Mouse (Mus musculus) hindbrain, embryonic 16.5 days (tissue): ENCODE measurements around the gene Gm10644. TPM values are rescaled to one million over a fixed set of nuclear protein-coding genes. Genes with fewer than 3 reads are reported as not detected.

Experiments
- ATAC-seq: fragments of 200-750 bp; cut with Nextera tagmentation; 2 replicates; pipeline ENCODE4 v1.8.0; 2017; ENCODE audit warnings: moderate TSS enrichment, moderate library complexity
- H3K27ac ChIP-seq: fragments of 300-500 bp; sonication (generic); 2 replicates; pipeline ENCODE4 v1.5.1; 2014; ENCODE audit warnings: low read depth, mild to moderate bottlenecking, control low read depth, low read length, moderate library complexity
- H3K27me3 ChIP-seq: fragments of 300-500 bp; sonication (generic); replicated peaks from 2 replicates; pipeline ENCODE4 v1.6.1; 2014; ENCODE audit warnings: low read length; ENCODE audit not compliant: control insufficient read depth, insufficient read depth
- H3K36me3 ChIP-seq: fragments of 300-500 bp; sonication (generic); 2 replicates; pipeline ENCODE4 v1.6.1; 2014; ENCODE audit warnings: mild to moderate bottlenecking, low read length, moderate library complexity, mixed read lengths; ENCODE audit not compliant: control insufficient read depth, insufficient read depth
- H3K4me1 ChIP-seq: fragments of 300-500 bp; sonication (generic); 2 replicates; pipeline ENCODE4 v1.6.1; 2014; ENCODE audit warnings: low read depth, low read length; ENCODE audit not compliant: control insufficient read depth, insufficient read depth
- H3K4me2 ChIP-seq: fragments of 300-500 bp; sonication (generic); 2 replicates; pipeline ENCODE4 v1.6.1; 2014; ENCODE audit warnings: mild to moderate bottlenecking, low read length, control low read depth, moderate library complexity
- H3K4me3 ChIP-seq: fragments of 300-500 bp; sonication (generic); 2 replicates; pipeline ENCODE4 v1.5.1; 2014; ENCODE audit warnings: mild to moderate bottlenecking, low read length, control low read depth, moderate library complexity
- H3K9ac ChIP-seq: fragments of 300-500 bp; sonication (generic); 2 replicates; pipeline ENCODE4 v1.6.1; 2014; ENCODE audit warnings: low read depth, mild to moderate bottlenecking, control low read depth, low read length, moderate library complexity
- H3K9me3 ChIP-seq: fragments of 300-500 bp; sonication (generic); 2 replicates; pipeline ENCODE4 v1.6.1; 2014; ENCODE audit warnings: mild to moderate bottlenecking, low read length, moderate library complexity; ENCODE audit not compliant: control insufficient read depth
- WGBS: fragments of 180-500 bp; shearing (Covaris S2); extraction: QIAGEN DNeasy Blood & Tissue Kit; methylation state at CpG from one replicate; pipeline ENCODE4 v1.1.7; 2014; 5-methylcytosine and 5-hydroxymethylcytosine counted together
- polyA plus RNA-seq: library from polyadenylated mRNA; unstranded; fragments of >200 nt; fragmentation: Nextera tagmentation; extraction: Ambion mirVana; gene quantifications from 2 replicates; pipeline ENCODE4 v1.2.1, GENCODE M21; 2015

Gm10644 gene
- polyA plus RNA-seq, 1 experiment from 2014 or later: 0.98 TPM

DNA sequence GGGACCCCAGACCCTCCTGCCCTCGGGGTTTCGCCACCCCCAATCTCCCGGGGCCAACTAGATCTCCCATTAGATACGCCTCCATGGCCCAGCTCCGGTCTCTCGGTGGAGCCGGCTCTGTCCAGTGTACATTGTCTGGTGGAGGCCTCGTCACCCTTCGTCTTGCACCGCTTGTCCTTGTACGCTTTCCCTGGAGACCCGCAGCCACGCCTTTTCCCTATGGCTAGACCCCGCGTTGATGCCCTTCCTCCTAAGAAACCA, 883 bp upstream of the Gm10644 start:
- Histone ChIP-seq H3K4me1 (peaks cover 6% of the 10 kb centered on the region), H3K27me3 (no peaks in the 10 kb centered on the region), H3K4me2 (peak overlapping the region; percentile 79), H3K9me3 (no peaks in the 10 kb centered on the region), H3K4me3 (peak overlapping the region; percentile 57), H3K36me3 (no peaks in the 10 kb centered on the region), H3K27ac (no peak overlapping the region), H3K9ac (peak overlapping the region; percentile 37)
- WGBS: 1% methylated on average over 15 of the region's 15 CpGs
- no peak for ATAC-seq

DNA sequence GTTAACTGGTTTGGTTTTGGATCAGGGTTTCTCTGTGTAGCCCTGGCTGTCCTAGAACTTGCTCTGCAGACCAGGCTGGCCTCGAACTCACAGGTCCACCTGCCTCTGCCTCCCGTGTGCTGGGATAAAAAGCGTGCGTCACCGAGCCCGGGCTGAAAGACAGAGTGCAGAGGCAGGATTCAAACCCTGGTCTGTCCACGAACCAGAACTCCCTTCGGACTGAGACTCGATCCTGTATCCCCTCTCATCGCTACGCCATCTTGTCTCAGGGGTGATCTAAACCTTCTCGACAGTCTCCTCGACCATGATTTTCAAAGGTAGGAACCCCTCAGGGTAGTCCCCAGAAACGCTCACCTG, 278 bp downstream of the Gm10644 start:
- 3% methylated on average over 14 of the region's 14 CpGs for WGBS
- ATAC-seq: no peak

DNA sequence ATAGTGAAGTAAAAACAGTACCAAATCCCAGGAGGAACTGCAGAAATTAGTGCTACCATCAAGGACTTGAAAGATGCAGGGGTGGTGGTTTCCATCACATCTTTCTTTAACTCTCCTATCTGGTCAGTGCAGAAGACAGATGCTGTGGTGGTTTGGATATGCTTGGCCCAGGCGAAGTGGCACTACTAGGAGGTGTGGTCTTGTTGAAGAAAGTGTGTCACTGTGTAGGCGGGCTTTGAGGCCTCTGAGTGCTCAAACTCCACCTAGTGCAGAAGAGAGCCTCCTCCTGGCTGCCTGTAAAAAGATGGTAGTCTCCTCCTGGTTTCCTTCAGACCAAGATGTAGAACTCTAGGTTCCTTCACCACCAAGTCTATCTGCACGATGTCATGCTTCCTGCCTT, 9.5 kb downstream of the Gm10644 start:
- Histone ChIP-seq H3K9me3 (no peaks in the 10 kb centered on the region), H3K27me3 (no peaks in the 10 kb centered on the region), H3K9ac (no peak overlapping the region), H3K4me2 (no peak overlapping the region), H3K36me3 (no peaks in the 10 kb centered on the region), H3K4me1 (no peaks in the 10 kb centered on the region), H3K4me3 (no peak overlapping the region), H3K27ac (no peak overlapping the region)
- no peak for ATAC-seq
- 75% methylated on average over 3 of the region's 3 CpGs for WGBS

More for the DNA sequence above, 278 bp downstream of the Gm10644 start:
- H3K9me3 ChIP-seq: no peaks in the 10 kb centered on the region
- H3K27ac ChIP-seq: peak overlapping the region; percentile 76
- H3K9ac ChIP-seq: peak overlapping the region; percentile 58
- peak overlapping the region; percentile 79 for H3K4me2 ChIP-seq
- H3K36me3 ChIP-seq: no peaks in the 10 kb centered on the region
- H3K4me3 ChIP-seq: peak overlapping the region; percentile 57
- H3K4me1 ChIP-seq: peaks cover 6% of the 10 kb centered on the region
- no peaks in the 10 kb centered on the region for H3K27me3 ChIP-seq

DNA sequence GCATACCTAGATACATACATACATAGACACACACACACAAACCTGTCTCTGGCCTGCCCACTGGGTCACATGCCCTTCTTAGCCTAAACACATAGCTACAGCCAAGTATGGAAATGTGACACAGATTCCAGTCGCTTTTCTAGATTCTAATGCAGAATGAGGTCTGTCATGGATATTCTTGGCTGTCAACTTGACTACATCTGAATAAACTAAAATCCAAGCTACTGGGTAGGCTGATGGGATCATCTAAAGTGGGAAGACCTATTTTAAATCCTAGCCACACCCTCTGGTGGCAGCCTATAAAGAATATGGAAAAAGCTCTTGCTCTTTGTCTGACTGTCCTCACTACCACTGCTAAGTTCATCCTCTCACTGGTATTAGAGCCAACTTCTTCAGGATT, 12.6 kb downstream of the Gm10644 start:
- H3K36me3 ChIP-seq: peaks cover 17% of the 10 kb centered on the region
- no peak overlapping the region for H3K9ac ChIP-seq
- no peaks in the 10 kb centered on the region for H3K9me3 ChIP-seq
- H3K27ac ChIP-seq: no peak overlapping the region
- H3K4me3 ChIP-seq: no peak overlapping the region
- H3K4me1 ChIP-seq: no peaks in the 10 kb centered on the region
- H3K27me3 ChIP-seq: no peaks in the 10 kb centered on the region
- 71% methylated on average over 1 of the region's 1 CpGs for WGBS
- no peak for ATAC-seq
- H3K4me2 ChIP-seq: no peak overlapping the region

DNA sequence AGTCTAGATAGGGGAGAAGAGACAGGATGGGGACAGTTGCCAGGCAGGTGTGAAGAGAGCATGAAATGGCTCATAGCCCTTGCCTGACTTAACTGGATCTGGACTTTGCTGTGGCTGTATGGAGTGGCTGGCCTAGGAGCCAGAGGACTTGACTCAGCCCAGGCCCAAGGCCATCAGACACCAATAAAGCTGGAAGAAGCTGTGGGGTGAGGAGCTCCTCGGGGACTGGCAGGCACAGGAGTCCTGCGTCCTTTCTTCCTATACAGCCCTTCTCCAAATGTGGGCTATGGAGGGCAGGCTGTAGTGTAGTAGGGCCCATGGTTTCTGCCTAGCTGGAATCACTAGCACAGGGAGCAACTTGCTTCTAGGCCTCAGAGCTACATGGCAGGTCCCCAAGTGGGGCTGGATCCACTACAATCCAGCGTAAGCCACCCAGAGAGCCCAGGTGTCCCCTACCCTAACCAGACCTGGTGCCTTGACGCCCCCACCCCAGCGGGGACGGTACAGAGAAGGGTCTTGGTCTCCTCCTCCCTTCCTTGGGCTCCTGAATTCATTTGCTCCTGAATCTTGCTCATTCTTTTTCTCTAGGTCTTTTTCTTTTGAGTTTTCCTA, 13.8 kb downstream of the Gm10644 start:
- 80% methylated on average over 6 of the region's 6 CpGs for WGBS
- no peaks in the 10 kb centered on the region for H3K9me3 ChIP-seq
- no peak overlapping the region for H3K4me3 ChIP-seq
- H3K4me2 ChIP-seq: no peak overlapping the region
- H3K27me3 ChIP-seq: no peaks in the 10 kb centered on the region
- H3K27ac ChIP-seq: no peak overlapping the region; the same call in 1 of the 2 replicates
- no peak overlapping the region for H3K9ac ChIP-seq
- H3K36me3 ChIP-seq: peaks cover 28% of the 10 kb centered on the region
- no peak for ATAC-seq
- no peaks in the 10 kb centered on the region for H3K4me1 ChIP-seq

DNA sequence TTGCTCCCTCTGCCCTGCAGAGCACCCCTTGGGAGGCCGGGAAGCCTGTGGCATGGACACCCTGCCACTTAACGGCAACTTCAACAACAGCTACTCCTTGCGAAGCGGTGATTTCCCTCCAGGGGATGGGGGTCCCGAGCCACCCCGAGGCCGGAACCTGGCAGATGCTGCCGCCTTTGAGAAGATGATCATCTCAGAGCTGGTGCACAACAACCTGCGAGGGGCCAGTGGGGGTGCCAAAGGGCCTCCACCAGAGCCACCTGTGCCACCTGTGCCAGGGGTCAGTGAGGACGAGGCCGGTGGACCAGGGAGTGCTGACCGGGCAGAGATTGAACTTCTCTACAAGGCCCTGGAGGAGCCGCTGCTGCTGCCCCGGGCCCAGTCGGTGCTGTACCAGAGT, 16.7 kb downstream of the Gm10644 start:
- H3K9me3 ChIP-seq: no peaks in the 10 kb centered on the region
- no peak overlapping the region for H3K4me3 ChIP-seq
- WGBS: 91% methylated on average over 15 of the region's 15 CpGs
- no peaks in the 10 kb centered on the region for H3K4me1 ChIP-seq
- H3K27ac ChIP-seq: no peak overlapping the region
- ATAC-seq: no peak
- H3K9ac ChIP-seq: no peak overlapping the region
- H3K27me3 ChIP-seq: no peaks in the 10 kb centered on the region
- peaks cover 55% of the 10 kb centered on the region for H3K36me3 ChIP-seq
- H3K4me2 ChIP-seq: no peak overlapping the region

DNA sequence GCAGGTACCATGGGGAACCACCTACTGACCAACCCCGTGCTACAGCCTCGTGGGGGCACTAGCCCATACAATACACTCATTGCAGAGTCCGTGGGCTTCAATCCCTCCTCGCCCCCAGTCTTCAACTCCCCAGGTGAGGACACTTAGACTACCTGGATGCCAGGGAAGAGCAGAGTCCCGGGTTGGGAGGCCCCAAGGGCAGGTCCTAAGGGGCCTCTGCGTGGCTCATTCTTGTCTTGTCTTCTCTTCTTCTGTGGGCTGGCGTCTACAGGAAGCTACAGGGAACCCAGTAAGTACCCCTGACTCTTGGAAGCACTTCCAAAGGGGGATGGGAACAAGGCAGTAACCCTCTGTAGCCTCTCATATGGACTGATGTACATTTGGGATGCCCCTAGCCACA, 17.4 kb downstream of the Gm10644 start:
- Histone ChIP-seq H3K9ac (no peak overlapping the region), H3K27me3 (no peaks in the 10 kb centered on the region), H3K4me3 (no peak overlapping the region), H3K4me1 (no peaks in the 10 kb centered on the region), H3K36me3 (peaks cover 60% of the 10 kb centered on the region), H3K4me2 (no peak overlapping the region), H3K27ac (no peak overlapping the region), H3K9me3 (no peaks in the 10 kb centered on the region)
- no peak for ATAC-seq
- WGBS: 96% methylated on average over 7 of the region's 7 CpGs

DNA sequence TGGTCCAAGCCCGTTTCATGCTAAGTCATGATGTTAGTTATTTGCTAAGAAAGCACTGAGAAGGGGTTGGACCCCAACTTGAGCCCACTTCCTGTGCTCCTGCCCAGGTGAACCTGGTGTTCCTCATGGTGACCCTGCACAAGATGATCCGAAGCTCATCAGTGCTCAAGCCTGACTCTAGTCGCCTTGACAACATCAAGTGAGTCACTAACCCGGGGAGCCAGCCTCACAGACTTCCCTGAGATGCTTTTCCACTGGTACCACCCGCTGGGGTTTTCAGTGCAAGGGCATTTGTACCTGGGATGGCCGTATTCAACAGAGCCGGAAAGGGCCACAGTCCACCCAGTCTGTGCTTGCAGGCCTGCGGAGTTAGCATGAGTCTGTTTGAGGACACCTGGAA, 19.6 kb downstream of the Gm10644 start:
- H3K4me1 ChIP-seq: no peaks in the 10 kb centered on the region
- 90% methylated on average over 8 of the region's 8 CpGs for WGBS

DNA sequence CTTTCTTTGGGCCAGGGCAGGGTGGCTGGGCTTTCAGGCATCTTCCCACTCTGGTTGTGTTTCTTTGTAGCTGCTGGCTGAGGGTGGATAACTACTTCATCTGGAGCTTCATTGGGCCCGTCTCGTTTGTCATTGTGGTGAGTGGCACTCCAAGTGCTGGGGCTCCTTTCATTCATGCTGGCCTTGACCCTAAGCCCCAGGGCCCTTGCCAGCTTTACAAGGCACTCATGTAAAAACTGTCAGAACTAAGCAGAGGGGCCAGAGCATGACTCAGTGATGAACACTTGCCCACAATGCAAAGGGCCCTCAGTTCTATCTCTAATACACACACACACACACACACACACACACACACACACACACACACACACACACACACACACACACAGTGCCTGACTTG, 20.0 kb downstream of the Gm10644 start:
- no peak overlapping the region for H3K9ac ChIP-seq
- ATAC-seq: no peak
- no peaks in the 10 kb centered on the region for H3K4me1 ChIP-seq
- H3K4me3 ChIP-seq: no peak overlapping the region
- H3K27me3 ChIP-seq: no peaks in the 10 kb centered on the region
- H3K9me3 ChIP-seq: no peaks in the 10 kb centered on the region
- H3K36me3 ChIP-seq: peaks cover 81% of the 10 kb centered on the region
- no peak overlapping the region for H3K27ac ChIP-seq
- no peak overlapping the region for H3K4me2 ChIP-seq
- 77% methylated on average over 2 of the region's 2 CpGs for WGBS

More for the DNA sequence above, 19.6 kb downstream of the Gm10644 start:
- no peaks in the 10 kb centered on the region for H3K27me3 ChIP-seq
- ATAC-seq: no peak
- no peak overlapping the region for H3K4me2 ChIP-seq
- peaks cover 81% of the 10 kb centered on the region for H3K36me3 ChIP-seq
- H3K9ac ChIP-seq: no peak overlapping the region
- no peak overlapping the region for H3K4me3 ChIP-seq
- H3K9me3 ChIP-seq: no peaks in the 10 kb centered on the region
- no peak overlapping the region for H3K27ac ChIP-seq

DNA sequence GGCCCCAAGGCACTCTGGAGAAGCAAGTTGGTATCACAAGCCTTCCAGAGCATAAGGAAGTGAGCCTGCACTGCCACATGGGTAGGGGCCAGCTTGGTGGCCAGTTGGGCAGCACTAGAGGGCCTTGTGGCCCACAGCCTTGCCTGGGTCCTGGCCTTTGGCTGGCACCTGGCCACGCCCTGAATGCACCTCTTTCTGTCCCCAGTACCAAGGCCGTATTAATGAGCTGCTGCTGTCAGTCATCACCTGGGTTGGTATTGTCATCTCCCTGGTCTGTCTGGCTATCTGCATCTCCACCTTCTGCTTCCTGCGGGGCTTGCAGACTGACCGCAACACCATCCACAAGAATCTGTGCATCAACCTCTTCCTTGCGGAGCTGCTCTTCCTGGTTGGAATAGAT, 20.8 kb downstream of the Gm10644 start:
- no peak overlapping the region for H3K4me3 ChIP-seq
- 88% methylated on average over 5 of the region's 5 CpGs for WGBS

More for the DNA sequence above, 20.8 kb downstream of the Gm10644 start:
- Histone ChIP-seq H3K36me3 (peaks cover 81% of the 10 kb centered on the region), H3K27me3 (no peaks in the 10 kb centered on the region), H3K27ac (no peak overlapping the region), H3K4me1 (no peaks in the 10 kb centered on the region), H3K9ac (no peak overlapping the region), H3K4me2 (no peak overlapping the region), H3K9me3 (no peaks in the 10 kb centered on the region)
- no peak for ATAC-seq
